Mouse (Mus musculus) frontal cortex, adult 2 months (tissue): Measurements from ENCODE around the gene Zc3h7b. TPM values are rescaled to one million over a fixed set of nuclear protein-coding genes. Genes with fewer than 3 reads are reported as not detected.
A peak's percentile ranks its signal among the peaks of the same experiment; 100 is the strongest.

Experiments used
- DNase-seq, 2 experiments: peaks; one replicate each; pipeline ENCODE4 v3.0.0; 2022; ENCODE audit warnings: low spot score in 1 of 2; ENCODE audit errors: extremely low spot score in 1 of 2
- polyA plus RNA-seq: library from polyadenylated mRNA; depleted of rRNA; stranded (reverse); fragments of >200 nt; gene quantifications from 2 replicates; pipeline ENCODE4 v1.2.3, GENCODE M21; 2012; rRNA removed

Zc3h7b gene
- polyA plus RNA-seq, 1 experiment, result 89.3 TPM

- DNase-seq, result no peak
Observed at GRCm38 (mm10) chr15:81838554-81839235, 93.8 kb downstream of the Zc3h7b start.

DNA sequence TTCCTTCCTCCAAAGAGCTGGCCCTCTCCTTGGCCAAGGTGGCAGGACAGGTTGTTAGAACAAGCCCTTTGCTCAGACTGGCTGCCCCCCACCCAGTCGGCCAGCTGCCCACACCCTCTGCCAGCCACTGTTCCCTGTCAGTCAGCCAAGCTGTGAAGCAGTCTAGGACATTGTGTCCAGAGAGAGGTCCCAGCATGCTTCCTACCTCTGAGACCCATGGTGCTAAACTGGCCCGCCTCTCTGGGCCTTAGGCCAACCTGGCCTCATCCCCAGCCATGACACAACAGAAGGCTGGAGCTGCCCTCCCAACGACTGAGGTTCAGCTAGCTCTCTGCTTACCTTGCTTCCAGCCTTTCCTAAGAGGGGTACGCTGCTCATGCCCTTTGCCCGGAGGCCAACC, 94.8 kb downstream of the Zc3h7b start:
- DNase-seq, result peak; percentile 66 to 67

DNA sequence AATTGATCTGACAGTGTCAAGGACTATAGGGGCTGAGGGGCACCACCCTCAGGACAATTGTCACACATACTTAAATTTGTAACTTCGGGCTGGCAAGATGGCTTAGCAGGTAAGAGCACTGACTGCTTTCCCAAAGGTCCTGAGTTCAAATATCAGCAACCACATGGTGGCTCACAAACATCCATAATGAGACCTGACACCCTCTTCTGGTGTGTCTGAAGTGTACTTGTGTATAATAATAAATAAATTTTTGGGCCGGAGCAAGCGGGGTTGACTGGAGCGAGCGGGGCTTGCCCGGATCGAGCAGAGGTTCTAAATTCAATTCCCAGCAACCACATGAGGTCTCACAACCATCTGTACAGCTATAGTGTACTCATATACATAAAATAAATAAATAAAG, 95.4 kb downstream of the Zc3h7b start:
- no peak for DNase-seq

DNA sequence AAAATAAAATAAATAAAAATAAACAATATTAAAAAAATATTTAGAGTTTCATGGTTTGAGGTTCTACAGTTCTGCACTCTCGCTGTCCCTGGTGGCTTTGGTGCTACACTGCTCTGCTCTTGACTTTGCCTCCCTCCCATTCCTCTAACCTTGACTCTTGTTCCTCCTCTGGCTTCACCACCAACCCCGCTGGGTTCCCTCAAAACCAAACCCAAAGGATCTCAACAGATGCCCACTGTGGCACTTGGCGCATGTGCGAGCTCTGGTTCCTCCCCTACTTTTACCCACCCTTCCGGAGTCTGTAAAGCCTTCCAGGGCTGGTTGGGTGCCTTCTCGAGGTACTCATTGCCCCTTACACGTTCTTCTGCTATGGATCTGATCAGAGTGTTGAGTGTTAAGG, 97.4 kb downstream of the Zc3h7b start:
- DNase-seq, result no peak

- DNase-seq, result no peak
Observed at GRCm38 (mm10) chr15:81845033-81845625, 100.3 kb downstream of the Zc3h7b start.

- no peak for DNase-seq
Observed at GRCm38 (mm10) chr15:81845724-81846123, 100.9 kb downstream of the Zc3h7b start.

Other genes starting within 250 kb of the Zc3h7b start
- gene Ep300, start 159.7 kb upstream of the Zc3h7b start, polyA plus RNA-seq, result 33.5 and 35.3 TPM in 2 replicates
- 28.8 and 30.3 TPM in 2 replicates for gene L3mbtl2, start 81.2 kb upstream of the Zc3h7b start, polyA plus RNA-seq
- 20.2 and 20.8 TPM in 2 replicates for gene Chadl, start 47.8 kb upstream of the Zc3h7b start, polyA plus RNA-seq
- 131 and 140 TPM in 2 replicates for gene Rangap1, start 473 bp downstream of the Zc3h7b start, polyA plus RNA-seq
- 245 and 256 TPM in 2 replicates for gene Tef, start 57.4 kb downstream of the Zc3h7b start, polyA plus RNA-seq
- 21.1 and 22.6 TPM in 2 replicates for gene Tob2, start 113.7 kb downstream of the Zc3h7b start, polyA plus RNA-seq
- 47.0 and 53.8 TPM in 2 replicates for gene Phf5a, start 126.9 kb downstream of the Zc3h7b start, polyA plus RNA-seq
- 534 and 538 TPM in 2 replicates for gene Aco2, start 127.3 kb downstream of the Zc3h7b start, polyA plus RNA-seq
- gene Polr3h, start 181.2 kb downstream of the Zc3h7b start, polyA plus RNA-seq, result 48.7 and 59.8 TPM in 2 replicates
- 228 and 277 TPM in 2 replicates for gene Csdc2, start 191.7 kb downstream of the Zc3h7b start, polyA plus RNA-seq
- 283 and 289 TPM in 2 replicates for gene Pmm1, start 215.9 kb downstream of the Zc3h7b start, polyA plus RNA-seq
- gene 1700029P11Rik, start 235.5 kb downstream of the Zc3h7b start, polyA plus RNA-seq, result not detected in 2 replicates
- 23.3 and 27.2 TPM in 2 replicates for gene Xrcc6, start 242.8 kb downstream of the Zc3h7b start, polyA plus RNA-seq